Mouse (Mus musculus): ENCODE data around the gene Tbc1d22b. TPM values are rescaled to one million over a fixed set of nuclear protein-coding genes. Genes with fewer than 3 reads are reported as not detected.
"Not testable (repeated sequence)": the region's sequence is repeated elsewhere in the genome, so short reads cannot be mapped to it uniquely, and the experiment has no call there.

The Tbc1d22b gene
- polyA plus RNA-seq, 1 experiment: 47.8 TPM

- no peak for DNase-seq
- no peak for TF ChIP-seq CTCF (IDR thresholded peaks at IDR 0.05; ENCODE audit: borderline replicate concordance, control insufficient read depth, extremely low read depth, insufficient read depth, low read length, poor library complexity)
- no peak for TF ChIP-seq POLR2A (IDR thresholded peaks at IDR 0.05; ENCODE audit: control insufficient read depth, extremely low read depth, insufficient read depth, low read length, poor library complexity)
- Histone ChIP-seq H3K4me1 (replicated peaks; ENCODE audit: control insufficient read depth, insufficient read depth, low read length) (peaks cover 21% of the 10 kb centered on the region), H3K4me3 (ENCODE audit: control insufficient read depth, insufficient read depth, low read length) (no peak overlapping the region), H3K36me3 (ENCODE audit: control insufficient read depth, insufficient read depth, low read length) (no peaks in the 10 kb centered on the region), H3K27ac (ENCODE audit: control insufficient read depth, insufficient read depth, low read length) (no peak overlapping the region), H3K27me3 (ENCODE audit: control insufficient read depth, insufficient read depth, low read length) (no peaks in the 10 kb centered on the region)
- 97% methylated on average over 5 of the region's 5 CpGs for WGBS
These were observed 45.9 kb upstream of the Tbc1d22b start for GRCm38 (mm10) chr17:29503700-29504099.

GRCm38 (mm10) chr17:29508927-29509608 lies 40.5 kb upstream of the Tbc1d22b start:
- no peaks in the 10 kb centered on the region for H3K36me3 ChIP-seq (ENCODE audit: control insufficient read depth, insufficient read depth, low read length)
- DNase-seq: no peak
- TF ChIP-seq CTCF (IDR thresholded peaks at IDR 0.05; ENCODE audit: borderline replicate concordance, control insufficient read depth, extremely low read depth, insufficient read depth, low read length, poor library complexity) (no peak), POLR2A (IDR thresholded peaks at IDR 0.05; ENCODE audit: control insufficient read depth, extremely low read depth, insufficient read depth, low read length, poor library complexity) (no peak)
- no peak overlapping the region for H3K4me3 ChIP-seq (ENCODE audit: control insufficient read depth, insufficient read depth, low read length)
- no peak overlapping the region for H3K27ac ChIP-seq (ENCODE audit: control insufficient read depth, insufficient read depth, low read length)
- 82% methylated on average over 12 of the region's 12 CpGs for WGBS
- no peaks in the 10 kb centered on the region for H3K27me3 ChIP-seq (ENCODE audit: control insufficient read depth, insufficient read depth, low read length)
- no peaks in the 10 kb centered on the region; the same call in 1 of the 2 replicates for H3K4me1 ChIP-seq (replicated peaks; ENCODE audit: control insufficient read depth, insufficient read depth, low read length)

GRCm38 (mm10) chr17:29510691-29511090 lies 38.9 kb upstream of the Tbc1d22b start:
- Histone ChIP-seq H3K4me1 (replicated peaks; ENCODE audit: control insufficient read depth, insufficient read depth, low read length) (no peaks in the 10 kb centered on the region; the same call in 1 of the 2 replicates), H3K36me3 (ENCODE audit: control insufficient read depth, insufficient read depth, low read length) (no peaks in the 10 kb centered on the region), H3K27ac (ENCODE audit: control insufficient read depth, insufficient read depth, low read length) (no peak overlapping the region), H3K4me3 (ENCODE audit: control insufficient read depth, insufficient read depth, low read length) (no peak overlapping the region), H3K27me3 (ENCODE audit: control insufficient read depth, insufficient read depth, low read length) (no peaks in the 10 kb centered on the region)
- 35% methylated on average over 8 of the region's 8 CpGs for WGBS
- DNase-seq: no peak
- no peak for TF ChIP-seq CTCF (IDR thresholded peaks at IDR 0.05; ENCODE audit: borderline replicate concordance, control insufficient read depth, extremely low read depth, insufficient read depth, low read length, poor library complexity)
- TF ChIP-seq POLR2A (IDR thresholded peaks at IDR 0.05; ENCODE audit: control insufficient read depth, extremely low read depth, insufficient read depth, low read length, poor library complexity): no peak

GRCm38 (mm10) chr17:29513044-29513730 lies 36.4 kb upstream of the Tbc1d22b start:
- H3K27ac ChIP-seq (ENCODE audit: control insufficient read depth, insufficient read depth, low read length): no peak overlapping the region
- H3K4me3 ChIP-seq (ENCODE audit: control insufficient read depth, insufficient read depth, low read length): no peak overlapping the region
- peak; percentile 78 for DNase-seq
- no peak for TF ChIP-seq POLR2A (IDR thresholded peaks at IDR 0.05; ENCODE audit: control insufficient read depth, extremely low read depth, insufficient read depth, low read length, poor library complexity)
- TF ChIP-seq CTCF (IDR thresholded peaks at IDR 0.05; ENCODE audit: borderline replicate concordance, control insufficient read depth, extremely low read depth, insufficient read depth, low read length, poor library complexity): peak; percentile 67; the same call in 1 of the 2 replicates
- WGBS: 53% methylated on average over 13 of the region's 13 CpGs
- H3K36me3 ChIP-seq (ENCODE audit: control insufficient read depth, insufficient read depth, low read length): no peaks in the 10 kb centered on the region
- H3K4me1 ChIP-seq (replicated peaks; ENCODE audit: control insufficient read depth, insufficient read depth, low read length): no peaks in the 10 kb centered on the region; the same call in 1 of the 2 replicates
- no peaks in the 10 kb centered on the region for H3K27me3 ChIP-seq (ENCODE audit: control insufficient read depth, insufficient read depth, low read length)

GRCm38 (mm10) chr17:29514435-29514834 lies 35.1 kb upstream of the Tbc1d22b start:
- Histone ChIP-seq H3K27ac (ENCODE audit: control insufficient read depth, insufficient read depth, low read length) (no peak overlapping the region), H3K27me3 (ENCODE audit: control insufficient read depth, insufficient read depth, low read length) (no peaks in the 10 kb centered on the region), H3K4me3 (ENCODE audit: control insufficient read depth, insufficient read depth, low read length) (no peak overlapping the region), H3K4me1 (replicated peaks; ENCODE audit: control insufficient read depth, insufficient read depth, low read length) (no peaks in the 10 kb centered on the region), H3K36me3 (ENCODE audit: control insufficient read depth, insufficient read depth, low read length) (no peaks in the 10 kb centered on the region)
- DNase-seq: peak; percentile 79
- TF ChIP-seq CTCF (IDR thresholded peaks at IDR 0.05; ENCODE audit: borderline replicate concordance, control insufficient read depth, extremely low read depth, insufficient read depth, low read length, poor library complexity) (no peak), POLR2A (IDR thresholded peaks at IDR 0.05; ENCODE audit: control insufficient read depth, extremely low read depth, insufficient read depth, low read length, poor library complexity) (no peak)
- WGBS: 3% methylated on average over 11 of the region's 11 CpGs

- H3K4me1 ChIP-seq (replicated peaks; ENCODE audit: control insufficient read depth, insufficient read depth, low read length); H3K27ac ChIP-seq (ENCODE audit: control insufficient read depth, insufficient read depth, low read length); H3K27me3 ChIP-seq (ENCODE audit: control insufficient read depth, insufficient read depth, low read length); H3K36me3 ChIP-seq (ENCODE audit: control insufficient read depth, insufficient read depth, low read length); H3K4me3 ChIP-seq (ENCODE audit: control insufficient read depth, insufficient read depth, low read length); DNase-seq: not testable (repeated sequence)
- whole genome bisulfite sequencing: 76% methylated on average over 5 of the region's 5 CpGs
These were observed 30.9 kb upstream of the Tbc1d22b start for GRCm38 (mm10) chr17:29518665-29519064.

All from thymus, adult 2 months (tissue).